Mouse (Mus musculus): ENCODE data around the gene Phf1.

GRCm38 (mm10) chr17:26981050-26981449, 48.2 kb downstream of the Phf1 start:
- TF ChIP-seq CTCF (IDR thresholded peaks at IDR 0.05; ENCODE audit: insufficient read depth, low read depth, low read length) (no peak), POLR2A (IDR thresholded peaks at IDR 0.05; ENCODE audit: insufficient read depth, low read depth, low read length) (no peak)
